Mouse (Mus musculus) MEL (cell line): ENCODE measurements around the gene Pid1.

Experiments used
- BHLHE40 ChIP-seq: IDR thresholded peaks from 2 replicates; pipeline ENCODE4 v1.6.1; 2012; ENCODE audit warnings: low read depth, mild to moderate bottlenecking, inconsistent platforms, low read length, improper control_type of control experiment, borderline replicate concordance
- CTCF ChIP-seq, 3 experiments: IDR thresholded peaks in 2 of 3; conservative IDR thresholded peaks in 1 of 3; 2 replicates each; pipeline ENCODE4 v1.5.1; 2011 to 2012; ENCODE audit warnings: low read length in 3 of 3, low read depth in 2 of 3, mild to moderate bottlenecking in 2 of 3, improper control_type of control experiment in 1 of 3, inconsistent platforms in 1 of 3, mixed read lengths in 1 of 3, moderate library complexity in 1 of 3; ENCODE audit not compliant: control insufficient read depth in 1 of 3, insufficient read depth in 1 of 3, poor library complexity in 1 of 3, severe bottlenecking in 1 of 3
- EP300 ChIP-seq, 2 experiments: IDR thresholded peaks; 2 replicates each; pipeline ENCODE4 v1.6.1; 2011; ENCODE audit warnings: improper control_type of control experiment in 2 of 2, low read length in 2 of 2, low read depth in 1 of 2, mild to moderate bottlenecking in 1 of 2
- GATA1 ChIP-seq: IDR thresholded peaks from 2 replicates; pipeline ENCODE4 v1.6.1; 2011; ENCODE audit warnings: low read depth, low read length, improper control_type of control experiment
- HCFC1 ChIP-seq: IDR thresholded peaks from 2 replicates; pipeline ENCODE4 v1.6.1; 2012; ENCODE audit warnings: low read depth, mild to moderate bottlenecking, inconsistent platforms, low read length, improper control_type of control experiment, moderate library complexity
- KAT2A ChIP-seq: conservative IDR thresholded peaks from 2 replicates; pipeline ENCODE4 v1.6.1; 2012; ENCODE audit warnings: low read depth, low read length, improper control_type of control experiment, inconsistent platforms
- MAFK ChIP-seq: IDR thresholded peaks from 2 replicates; pipeline ENCODE4 v1.6.1; 2011; ENCODE audit warnings: low read depth, mild to moderate bottlenecking, low read length, improper control_type of control experiment, borderline replicate concordance
- MEF2A ChIP-seq: IDR thresholded peaks from 2 replicates; pipeline ENCODE4 v1.6.1; 2014; ENCODE audit warnings: low read depth, mild to moderate bottlenecking, inconsistent platforms, low read length, improper control_type of control experiment; ENCODE audit not compliant: poor library complexity, insufficient replicate concordance, severe bottlenecking; ENCODE audit errors: extremely low read depth
- POLR2A ChIP-seq, 2 experiments: IDR thresholded peaks; 2 replicates each; pipeline ENCODE4 v1.6.1; 2011 to 2012; ENCODE audit warnings: low read length in 2 of 2, mild to moderate bottlenecking in 2 of 2, control low read depth in 1 of 2, improper control_type of control experiment in 1 of 2, low read depth in 1 of 2, moderate library complexity in 1 of 2; ENCODE audit not compliant: control insufficient read depth in 1 of 2, insufficient read depth in 1 of 2, poor library complexity in 1 of 2
- SIN3A ChIP-seq: IDR thresholded peaks from 2 replicates; pipeline ENCODE4 v1.6.1; 2012; ENCODE audit warnings: low read length, improper control_type of control experiment, inconsistent platforms
- TCF12 ChIP-seq: IDR thresholded peaks from 2 replicates; pipeline ENCODE4 v1.6.1; 2014; ENCODE audit warnings: low read depth, mild to moderate bottlenecking, inconsistent platforms, low read length, improper control_type of control experiment, moderate library complexity
- ZNF384 ChIP-seq: IDR thresholded peaks from 2 replicates; pipeline ENCODE4 v1.6.1; 2012; ENCODE audit warnings: low read depth, mild to moderate bottlenecking, inconsistent platforms, low read length, improper control_type of control experiment

- TF ChIP-seq MEF2A (no peak), KAT2A (no peak), HCFC1 (no peak), CTCF (IDR thresholded peaks at IDR 0.05 in 2 of 3, conservative IDR thresholded peaks at IDR 0.05 in 1 of 3; ENCODE audit: control insufficient read depth in 1 of 3, insufficient read depth in 1 of 3, low read depth in 2 of 3, low read length in 3 of 3, poor library complexity in 1 of 3, severe bottlenecking in 1 of 3) (no peak), SIN3A (no peak), EP300 (IDR thresholded peaks at IDR 0.05; ENCODE audit: low read depth in 1 of 2, low read length in 2 of 2) (no peak), POLR2A (IDR thresholded peaks at IDR 0.05; ENCODE audit: control insufficient read depth in 1 of 2, insufficient read depth in 1 of 2, low read depth in 1 of 2, low read length in 2 of 2, poor library complexity in 1 of 2) (no peak), MAFK (no peak), GATA1 (no peak), BHLHE40 (no peak), TCF12 (no peak), ZNF384 (no peak)
These were observed 152.5 kb downstream of the Pid1 start for GRCm38 (mm10) chr1:84211507-84211906.
